Mouse (Mus musculus): ENCODE results near the gene Slc25a21. TPM values are rescaled to one million over a fixed set of nuclear protein-coding genes. Genes with fewer than 3 reads are reported as not detected.

Slc25a21 gene
- total RNA-seq, 2 experiments from 2014 or later, result 0.54 to 0.66 TPM

DNA sequence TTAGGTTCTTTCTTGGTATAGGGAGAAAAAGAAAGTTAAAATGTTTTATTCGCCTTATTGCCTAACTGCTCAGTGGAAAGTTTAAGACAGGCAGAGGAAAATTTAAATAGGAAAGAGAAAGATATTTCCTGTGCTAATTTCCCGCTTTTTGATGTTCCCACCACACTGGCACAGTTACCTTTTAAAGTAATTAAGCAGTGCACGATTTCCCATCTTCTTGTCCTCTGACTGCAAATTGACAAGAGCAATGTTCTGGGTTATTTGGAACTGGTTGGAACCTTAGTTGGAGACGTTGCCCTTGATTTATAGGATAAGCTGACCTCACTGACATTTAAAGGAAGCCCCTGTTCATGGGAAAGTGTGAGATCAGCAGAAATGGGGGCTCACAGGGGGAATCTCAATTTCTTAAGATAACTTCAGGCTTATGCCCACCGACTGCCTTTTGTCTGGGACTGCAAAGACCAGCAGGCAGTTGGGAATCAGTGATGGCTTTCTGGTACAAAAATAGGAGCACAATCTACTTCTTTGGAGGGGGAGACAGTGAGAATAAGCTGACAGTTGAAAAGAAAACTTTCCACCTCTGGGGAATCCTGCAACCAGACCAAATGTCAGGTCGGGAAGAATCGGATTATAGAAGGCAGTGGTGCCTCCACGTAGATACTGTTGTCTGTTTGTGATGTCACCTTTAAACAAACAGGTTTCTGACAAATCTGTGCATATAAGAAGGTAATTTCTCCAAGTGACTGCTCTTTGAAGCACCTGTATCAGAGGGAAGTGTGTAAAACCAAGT is 498.9 kb downstream of the Slc25a21 start:
- intact Hi-C loops (cut with DNase I), result loop anchor here (5.0 kb wide), 1 partner anchor 839 kb away; no protein-coding TSS in a partner anchor
- DNase-seq (ENCODE audit: low spot score in 2 of 2), result no peak

DNA sequence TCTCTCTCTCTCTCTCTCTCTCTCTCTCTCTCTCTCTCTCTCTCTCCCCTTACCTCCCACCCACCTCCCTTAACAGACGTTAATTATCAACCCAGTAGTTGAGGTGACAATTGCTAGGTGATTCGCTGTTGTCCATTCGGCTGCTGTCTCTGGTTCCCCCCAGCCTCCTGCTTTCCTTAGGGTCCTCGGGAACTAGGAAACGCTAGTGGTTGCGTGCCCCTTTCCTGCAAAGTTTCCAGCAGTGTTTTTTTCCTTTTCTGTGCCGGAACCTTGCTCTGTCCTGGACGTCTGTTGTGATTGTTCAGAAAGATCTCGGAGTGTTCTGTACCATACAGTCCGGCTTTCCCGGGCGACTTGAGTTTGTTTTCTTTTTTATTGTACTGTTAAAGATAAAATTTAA is 499.5 kb downstream of the Slc25a21 start:
- DNase-seq (ENCODE audit: low spot score in 2 of 2), result no peak
- intact Hi-C loops (cut with DNase I), result loop anchor here (5.0 kb wide), 1 partner anchor 840 kb away; no protein-coding TSS in a partner anchor

DNA sequence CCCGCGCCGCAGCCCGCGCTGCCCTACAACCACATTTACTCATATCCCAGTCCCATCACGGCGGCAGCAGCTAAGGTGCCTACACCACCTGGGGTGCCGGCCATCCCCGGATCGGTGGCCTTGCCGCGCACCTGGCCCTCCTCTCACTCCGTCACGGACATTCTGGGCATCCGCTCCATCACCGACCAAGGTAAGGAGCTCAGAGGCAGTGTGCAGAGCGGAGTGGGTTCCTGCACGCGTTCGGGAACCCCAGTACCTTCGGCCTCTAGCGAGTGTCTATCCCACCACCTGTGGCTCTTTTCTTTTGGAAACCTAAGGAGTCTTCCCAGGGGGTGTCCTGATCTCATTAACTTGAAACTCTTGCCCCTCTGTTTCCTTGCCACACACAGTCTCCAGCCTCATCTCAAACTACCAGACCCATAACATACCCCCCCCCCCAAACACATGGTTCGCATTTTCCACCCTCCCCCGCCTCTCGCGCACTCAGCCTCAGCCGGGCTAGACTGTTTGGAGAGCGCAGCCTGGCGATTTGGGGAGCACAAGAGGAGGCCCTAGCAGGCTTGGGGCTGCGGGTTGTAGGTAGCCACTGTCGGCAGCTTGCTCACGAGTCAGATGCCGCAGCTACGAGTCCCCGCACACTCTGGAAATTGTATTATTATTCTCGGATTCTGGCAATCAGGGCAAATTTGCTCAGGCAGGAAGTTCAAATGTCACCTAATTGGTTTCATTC is 500.1 kb downstream of the Slc25a21 start:
- intact Hi-C loops (cut with DNase I), result loop anchor here (5.0 kb wide), 1 partner anchor 840 kb away; no protein-coding TSS in a partner anchor
- DNase-seq (ENCODE audit: low spot score in 2 of 2), result no peak

DNA sequence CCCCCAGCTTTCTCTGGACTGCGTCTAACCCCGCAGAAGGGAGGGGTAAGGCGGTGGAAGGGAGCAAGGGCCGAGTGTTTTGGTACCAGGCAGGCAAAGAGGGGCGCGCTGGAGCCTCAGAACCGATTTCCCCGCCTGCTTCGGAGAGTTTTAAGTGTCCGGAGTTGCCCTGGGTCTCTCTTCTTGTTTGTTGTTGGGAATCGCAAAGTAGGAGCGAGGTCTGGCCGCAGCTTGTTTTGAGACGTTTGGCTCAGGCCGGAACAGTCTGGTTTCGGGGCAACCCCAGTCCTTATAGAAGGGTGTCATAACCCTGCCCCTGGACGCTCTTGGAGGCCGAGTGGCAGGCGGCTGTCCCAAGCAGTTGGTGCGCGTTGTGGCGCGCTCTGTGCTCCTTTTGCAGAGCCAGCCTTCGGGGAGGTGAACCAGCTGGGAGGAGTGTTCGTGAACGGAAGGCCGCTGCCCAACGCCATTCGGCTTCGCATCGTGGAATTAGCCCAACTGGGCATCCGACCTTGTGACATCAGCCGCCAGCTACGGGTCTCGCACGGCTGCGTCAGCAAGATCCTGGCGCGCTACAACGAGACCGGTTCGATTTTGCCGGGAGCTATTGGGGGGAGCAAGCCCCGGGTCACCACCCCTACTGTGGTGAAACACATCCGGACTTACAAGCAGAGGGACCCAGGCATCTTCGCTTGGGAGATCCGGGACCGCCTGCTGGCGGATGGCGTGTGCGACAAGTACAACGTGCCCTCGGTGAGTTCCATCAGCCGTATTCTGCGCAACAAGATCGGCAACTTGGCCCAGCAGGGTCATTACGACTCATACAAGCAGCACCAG is 500.9 kb downstream of the Slc25a21 start:
- DNase-seq (ENCODE audit: low spot score in 2 of 2), result no peak
- intact Hi-C loops (cut with DNase I), result loop anchor here (5.0 kb wide), 1 partner anchor 841 kb away; no protein-coding TSS in a partner anchor

DNA sequence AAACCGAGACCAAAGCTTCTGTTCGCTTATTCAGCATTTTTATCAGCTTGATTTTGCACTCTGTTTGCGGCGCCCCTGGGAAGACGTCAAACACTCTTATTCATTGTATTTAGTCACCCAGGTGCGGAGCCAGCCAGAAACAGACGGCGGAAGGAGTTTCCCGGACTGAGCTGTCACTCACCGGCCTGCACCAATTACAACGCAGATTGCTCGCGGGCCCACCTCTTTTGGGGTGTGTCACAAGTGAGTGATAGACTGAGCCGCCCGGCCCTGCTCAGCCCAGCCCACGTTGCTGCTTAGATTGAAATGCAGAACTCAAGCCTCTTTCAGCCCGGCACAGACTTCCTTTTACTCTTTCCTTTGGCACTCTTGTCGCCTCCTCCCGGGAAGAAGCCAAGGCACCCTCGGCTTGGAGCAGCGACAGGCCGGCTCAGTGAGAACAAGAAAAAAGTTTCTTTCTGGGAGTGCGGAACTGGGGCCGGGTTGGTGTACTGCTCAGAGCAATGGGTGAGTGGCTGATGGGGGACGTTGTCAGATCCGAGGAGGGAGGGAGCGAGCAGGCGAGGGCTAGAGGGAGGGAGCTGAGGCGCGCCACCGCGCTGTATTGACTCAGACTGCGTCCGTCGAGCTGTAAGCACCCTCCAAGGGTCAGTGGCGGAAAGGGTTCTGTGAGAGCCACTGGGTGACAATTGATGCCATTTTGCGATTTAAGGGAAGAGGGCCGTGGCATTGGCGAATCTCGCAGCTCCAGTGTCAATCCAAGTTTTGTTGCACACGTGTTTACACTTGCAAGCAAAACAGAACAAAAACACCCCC is 501.7 kb downstream of the Slc25a21 start:
- intact Hi-C loops (cut with DNase I), result loop anchor here (5.0 kb wide), 1 partner anchor 842 kb away; no protein-coding TSS in a partner anchor
- no peak for DNase-seq (ENCODE audit: low spot score in 2 of 2)

DNA sequence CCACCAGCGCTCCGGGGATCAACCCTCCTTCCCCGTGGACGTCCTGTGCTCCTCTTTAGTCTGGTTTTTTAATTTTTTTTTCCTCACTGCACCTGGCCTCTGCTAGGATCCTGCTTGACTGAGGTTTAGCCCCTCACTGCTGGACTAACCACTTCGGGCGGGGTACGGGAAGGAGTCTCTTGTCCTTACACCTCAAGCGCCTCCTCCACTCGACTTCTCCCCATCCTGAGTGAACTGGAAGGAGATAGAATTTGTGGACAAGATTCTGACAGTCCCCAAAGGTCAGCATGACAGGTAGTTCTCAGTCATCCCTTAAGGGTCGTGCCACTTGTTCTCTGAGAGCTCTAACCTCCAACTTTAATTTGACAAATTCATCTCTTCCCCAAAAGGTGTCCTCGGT is 502.3 kb downstream of the Slc25a21 start:
- no peak for DNase-seq (ENCODE audit: low spot score in 2 of 2)
- intact Hi-C loops (cut with DNase I), result loop anchor here (5.0 kb wide), 2 partner anchors 168 to 842 kb away; no protein-coding TSS in a partner anchor

DNA sequence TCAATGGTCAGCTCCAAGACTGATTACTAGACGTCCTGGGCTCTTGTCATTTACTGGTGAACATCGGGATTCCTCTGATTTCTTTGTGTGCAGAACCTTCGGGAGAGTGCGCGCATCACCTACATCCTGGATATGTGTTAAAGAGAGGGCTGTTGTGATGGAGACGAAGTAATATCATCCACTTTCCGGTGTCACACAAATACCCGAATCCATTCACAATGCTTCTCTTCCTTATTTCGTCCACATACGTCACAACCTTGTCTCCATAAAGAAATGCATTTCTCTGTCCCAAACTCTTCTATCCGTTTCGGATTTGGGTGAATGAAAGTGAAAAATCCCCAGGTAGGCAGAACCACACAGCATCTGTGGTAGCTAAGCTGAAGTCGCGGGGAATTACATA is 502.9 kb downstream of the Slc25a21 start:
- no peak for DNase-seq (ENCODE audit: low spot score in 2 of 2)
- intact Hi-C loops (cut with DNase I), result loop anchor here (5.0 kb wide), 1 partner anchor 167 kb away; no protein-coding TSS in a partner anchor

DNA sequence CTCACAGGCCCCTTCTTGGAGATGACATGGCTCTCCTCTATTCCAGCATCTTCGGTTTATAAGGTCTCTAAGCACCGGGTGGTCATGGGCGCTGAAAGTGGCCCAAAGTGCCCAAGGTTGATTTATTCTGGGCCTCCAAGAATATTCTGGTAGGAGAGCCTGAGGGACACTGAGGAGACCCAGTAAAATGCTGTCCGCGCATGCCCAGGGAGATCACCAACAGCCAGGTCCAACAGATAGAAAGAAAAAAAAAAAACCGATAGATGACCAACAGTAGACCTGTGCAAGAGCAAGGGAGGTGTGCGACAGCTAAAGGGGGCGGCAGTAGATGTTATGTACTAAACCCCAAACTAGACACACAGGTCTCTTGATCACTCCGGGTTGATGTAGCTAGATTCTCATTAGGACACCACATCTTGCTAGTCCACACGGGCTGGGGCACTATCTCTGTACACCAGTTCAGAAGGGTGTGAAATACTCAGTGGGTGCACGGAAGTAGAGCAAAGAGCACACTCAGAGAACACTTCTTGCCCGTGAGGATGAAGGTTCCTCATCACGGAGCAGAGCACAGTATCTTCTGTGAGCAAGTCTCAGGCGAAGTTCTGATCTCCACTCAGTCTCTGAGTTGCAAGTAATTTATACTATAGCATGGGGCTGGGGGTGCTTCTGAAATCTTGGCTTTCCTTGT is 503.7 kb downstream of the Slc25a21 start:
- intact Hi-C loops (cut with DNase I), result loop anchor here (5.0 kb wide), 1 partner anchor 166 kb away; no protein-coding TSS in a partner anchor
- DNase-seq (ENCODE audit: low spot score in 2 of 2), result no peak

DNA sequence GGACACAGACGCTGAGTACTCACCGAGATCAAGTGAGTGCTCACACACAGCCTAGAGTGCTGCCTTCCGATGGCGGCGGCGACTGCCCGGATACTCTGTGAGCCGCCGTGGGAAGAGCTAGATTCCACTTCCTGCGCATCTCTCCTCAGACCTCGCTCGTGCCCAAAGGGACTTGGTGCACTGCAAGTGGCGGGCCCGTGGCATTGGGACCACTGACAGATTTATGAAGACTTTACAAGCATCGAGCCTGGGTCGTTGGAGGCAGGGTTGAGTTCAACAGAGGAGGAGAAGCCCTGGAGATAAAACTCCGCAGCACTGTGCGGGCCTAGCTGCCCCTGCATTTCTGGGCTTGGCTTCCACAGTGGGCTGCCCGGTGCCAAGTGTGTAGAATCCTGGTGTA is 504.7 kb downstream of the Slc25a21 start:
- no peak for DNase-seq (ENCODE audit: low spot score in 2 of 2)

DNA sequence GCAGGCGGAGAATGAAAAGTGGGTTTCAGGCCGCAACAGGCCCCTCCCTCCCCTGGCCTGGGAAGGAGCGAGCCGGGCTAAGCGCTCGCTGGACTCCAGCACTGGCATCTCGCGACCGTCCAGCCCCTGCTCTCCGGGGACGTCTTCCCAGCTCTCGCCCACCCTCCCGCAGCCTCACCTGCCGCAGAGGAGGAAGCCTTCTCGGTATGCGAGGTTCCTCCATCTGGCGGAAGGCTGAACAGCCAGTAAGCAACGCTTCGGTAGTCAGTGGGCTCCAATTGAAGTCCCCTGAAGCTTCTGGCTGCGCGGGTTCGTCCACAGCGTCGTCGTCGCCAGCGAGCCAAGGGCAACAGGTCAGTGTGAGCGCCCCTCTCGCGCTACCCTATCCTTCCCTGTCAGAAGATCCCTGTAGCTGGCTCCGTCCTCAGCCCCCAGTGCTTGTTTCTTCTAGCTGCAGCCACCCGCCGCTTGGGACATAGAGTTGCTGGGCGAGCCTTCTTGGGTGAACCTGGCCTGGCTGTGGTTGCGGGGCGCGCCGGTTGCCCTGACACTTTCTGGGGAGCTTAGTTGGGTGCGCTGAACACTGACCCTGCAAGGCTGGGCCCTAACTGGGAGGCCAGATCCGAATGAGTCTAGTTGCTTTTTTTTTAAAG is 505.7 kb downstream of the Slc25a21 start, which contains the start of gene Pax9:
TSS of gene Pax9 (plus strand) at position 341 of the 653 bp plus-strand sequence.
- intact Hi-C loops (cut with DNase I), result loop anchor here (5.0 kb wide), 1 partner anchor 164 kb away; no protein-coding TSS in a partner anchor
- no peak for DNase-seq (ENCODE audit: low spot score in 2 of 2)

More for the DNA sequence above, 504.7 kb downstream of the Slc25a21 start:
- intact Hi-C loops (cut with DNase I), result loop anchor here (5.0 kb wide), 1 partner anchor 165 kb away; no protein-coding TSS in a partner anchor

DNA sequence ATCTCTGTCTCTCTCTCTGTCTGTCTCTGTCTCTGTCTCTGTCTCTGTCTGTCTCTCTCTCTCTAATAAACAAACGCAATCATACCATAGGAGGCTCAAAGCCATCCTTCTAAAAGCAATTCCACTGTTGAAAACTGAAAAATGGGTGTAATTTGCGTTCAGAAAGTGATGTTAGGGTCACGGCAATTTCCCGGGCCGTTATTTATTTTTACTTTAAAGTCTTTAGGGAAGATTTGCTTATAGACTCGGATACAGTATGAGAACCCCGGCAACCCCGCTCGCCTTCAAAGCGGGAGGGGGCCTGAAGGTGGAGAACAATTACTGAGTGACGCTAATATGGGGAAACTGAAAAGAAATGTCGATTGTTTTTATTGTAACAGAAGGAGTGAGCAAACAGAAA is 506.3 kb downstream of the Slc25a21 start:
- intact Hi-C loops (cut with DNase I), result loop anchor here (5.0 kb wide), 1 partner anchor 164 kb away; no protein-coding TSS in a partner anchor
- no peak for DNase-seq (ENCODE audit: low spot score in 2 of 2)

DNA sequence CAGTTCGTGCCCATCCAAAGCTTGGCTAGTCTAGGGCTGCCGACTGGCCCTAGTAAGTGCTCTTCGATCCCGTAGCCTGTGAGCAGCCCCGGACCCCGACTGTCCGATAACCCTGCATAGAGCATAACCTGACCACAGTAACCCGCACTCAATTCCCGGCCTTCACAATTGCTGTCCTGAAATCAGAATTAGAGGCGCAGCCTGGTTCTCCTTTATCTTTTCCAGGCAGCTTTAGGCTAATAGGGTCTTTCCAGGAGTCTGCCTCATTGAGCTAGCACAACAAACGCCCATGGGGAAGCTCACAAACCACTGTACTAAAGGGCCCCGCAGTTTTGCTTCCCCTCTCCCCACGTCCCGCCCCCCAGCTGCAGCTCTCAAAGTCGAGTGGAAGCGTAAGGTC is 506.9 kb downstream of the Slc25a21 start:
- DNase-seq (ENCODE audit: low spot score in 2 of 2), result no peak
- intact Hi-C loops (cut with DNase I), result loop anchor here (5.0 kb wide), 1 partner anchor 163 kb away; no protein-coding TSS in a partner anchor

DNA sequence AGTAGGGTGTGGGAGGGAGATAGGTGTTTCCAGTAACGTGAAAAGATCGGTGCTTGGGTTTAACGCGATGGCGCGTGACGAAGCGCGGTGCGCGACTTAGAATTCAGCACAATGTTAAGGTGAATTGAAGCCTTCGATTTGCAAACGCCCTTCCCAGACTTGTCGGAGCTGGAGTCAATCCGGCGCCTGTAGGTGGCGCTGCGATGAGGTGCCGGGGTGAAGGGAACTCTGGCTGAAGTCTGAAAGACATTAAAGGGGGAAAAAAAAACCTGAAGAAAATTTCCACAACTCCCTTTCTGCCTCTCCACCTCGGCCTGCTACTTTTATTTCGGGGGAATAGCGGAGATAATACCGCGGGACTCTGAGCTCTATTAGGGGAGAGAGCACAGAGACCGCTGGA is 507.5 kb downstream of the Slc25a21 start:
- intact Hi-C loops (cut with DNase I), result loop anchor here (2.0 to 10.0 kb wide), 3 partner anchors 162 to 861 kb away; partner anchors contain the start of gene Slc25a21
- no peak for DNase-seq (ENCODE audit: low spot score in 2 of 2)

DNA sequence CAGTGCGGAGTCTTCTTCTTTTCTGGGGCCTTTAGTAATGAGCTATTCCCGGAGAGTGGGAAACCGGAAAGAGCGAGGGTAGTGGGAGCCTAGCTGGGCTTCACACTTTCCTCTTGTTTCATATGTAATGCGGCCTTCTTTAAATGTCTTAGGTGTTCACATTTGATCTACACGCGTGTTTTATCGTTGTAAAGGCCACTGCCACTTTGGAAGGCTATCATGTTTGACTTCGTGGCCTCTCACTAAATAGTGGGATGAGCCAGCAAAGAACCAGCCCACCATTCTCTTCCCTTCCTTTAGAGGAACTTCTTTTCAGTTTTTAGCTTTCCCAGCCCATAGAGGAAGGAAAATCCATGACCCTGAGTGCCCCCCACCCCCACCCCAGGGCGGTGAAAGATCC is 507.9 kb downstream of the Slc25a21 start:
- no peak for DNase-seq (ENCODE audit: low spot score in 2 of 2)
- intact Hi-C loops (cut with DNase I), result loop anchor here (2.0 to 10.0 kb wide), 2 partner anchors 505 to 861 kb away; partner anchors contain the start of gene Slc25a21

DNA sequence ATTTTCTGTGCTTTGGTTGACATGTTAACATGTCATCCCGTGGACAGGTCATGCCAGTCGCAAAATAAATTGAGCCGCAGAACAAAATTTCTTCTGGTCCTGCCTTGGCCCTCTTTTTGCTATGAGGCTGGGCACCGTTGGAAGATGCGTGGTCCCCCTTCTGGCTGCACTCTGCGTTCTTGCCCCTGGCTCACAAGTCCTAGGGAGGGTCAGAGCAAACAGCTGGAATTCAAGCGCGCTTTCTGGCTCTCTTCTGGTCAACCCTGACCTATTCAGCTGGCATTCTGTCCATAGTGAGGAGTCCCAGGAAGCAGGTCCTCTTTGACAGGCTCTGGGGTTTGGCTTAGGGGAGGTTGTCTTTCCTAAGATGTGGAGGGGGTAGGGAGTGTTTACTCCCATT is 508.4 kb downstream of the Slc25a21 start:
- intact Hi-C loops (cut with DNase I), result loop anchor here (2.0 to 10.0 kb wide), 2 partner anchors 506 to 862 kb away; partner anchors contain the start of gene Slc25a21
- DNase-seq (ENCODE audit: low spot score in 2 of 2), result no peak

DNA sequence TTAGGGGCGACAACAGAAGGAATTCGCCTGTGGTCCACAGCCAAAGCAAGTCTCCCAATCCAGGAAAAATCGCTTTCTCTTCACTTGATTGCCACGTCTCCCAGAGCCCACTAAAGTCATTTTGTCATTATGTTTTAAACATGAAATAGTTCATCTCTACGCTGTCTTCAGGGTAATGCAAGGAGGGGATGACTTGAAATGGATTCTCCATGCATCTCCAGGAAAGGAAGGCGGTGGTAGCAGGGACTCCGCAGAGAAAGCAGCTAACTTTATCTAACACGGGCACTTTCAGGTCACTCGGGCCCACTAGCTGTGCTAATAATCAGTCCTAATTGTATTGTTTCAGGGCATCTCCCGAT is 508.8 kb downstream of the Slc25a21 start:
- intact Hi-C loops (cut with DNase I), result loop anchor here (2.0 to 10.0 kb wide), 2 partner anchors 506 to 862 kb away; partner anchors contain the start of gene Slc25a21
- DNase-seq (ENCODE audit: low spot score in 2 of 2), result no peak

All from left cerebral cortex, postnatal 36 days (tissue).